Mouse (Mus musculus): ENCODE results near the gene Tmx2. TPM values are rescaled to one million over a fixed set of nuclear protein-coding genes. Genes with fewer than 3 reads are reported as not detected.
A peak's percentile ranks its signal among the peaks of the same experiment; 100 is the strongest.
"Not testable (repeated sequence)": the region's sequence is repeated elsewhere in the genome, so short reads cannot be mapped to it uniquely, and the experiment has no call there.

Gene Tmx2
- 186 and 196 TPM in 2 replicates for polyA plus RNA-seq (2016; fragmentation: Nextera tagmentation; extraction: Ambion mirVana)

- peak within 1 kb of the TSS; percentile 99 for H3K4me3 ChIP-seq
- peaks cover 52% of the 10 kb centered on the region for H3K36me3 ChIP-seq
- H3K27ac ChIP-seq (replicated peaks), result peak within 1 kb of the TSS; percentile 91
- no peak for DNase-seq (ENCODE audit: low spot score)
- WGBS, result 24% methylated on average over 8 of the region's 8 CpGs
- H3K27me3 ChIP-seq (ENCODE audit: low read depth, poor library complexity, severe bottlenecking), result no peaks in the 10 kb centered on the region
- no peaks in the 10 kb centered on the region for H3K9me3 ChIP-seq (replicated peaks)
- peaks cover 24% of the 10 kb centered on the region for H3K4me1 ChIP-seq
Measured at GRCm38 (mm10) chr2:84679016-84679415, at the start of gene Tmx2. Tmx2 (minus strand) TSS chr2:84679140.

DNA sequence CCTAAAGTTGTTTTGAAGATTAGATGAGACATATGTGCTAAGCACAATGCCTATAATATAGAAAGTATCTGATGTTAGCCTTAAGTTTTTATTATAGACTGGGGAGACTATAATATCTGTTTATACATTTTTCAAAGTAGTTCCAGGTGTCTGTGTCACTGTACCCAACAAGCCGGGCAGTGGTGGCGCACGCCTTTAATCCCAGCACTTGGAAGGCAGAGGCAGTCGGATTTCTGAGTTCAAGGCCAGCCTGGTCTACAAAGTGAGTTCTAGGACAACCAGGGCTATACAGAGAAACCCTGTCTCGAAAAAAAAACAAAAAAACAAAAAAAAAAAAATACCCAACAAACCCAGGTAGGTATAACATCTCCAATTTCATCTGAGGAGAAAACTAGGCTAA is 49.3 kb upstream of the Tmx2 start:
- H3K27ac ChIP-seq (replicated peaks); H3K4me3 ChIP-seq; H3K9me3 ChIP-seq (replicated peaks); H3K27me3 ChIP-seq (ENCODE audit: low read depth, poor library complexity, severe bottlenecking); DNase-seq (ENCODE audit: low spot score): not testable (repeated sequence)
- WGBS, result 80% methylated on average over 5 of the region's 5 CpGs
- Histone ChIP-seq H3K4me1 (peaks cover 30% of the 10 kb centered on the region), H3K36me3 (peaks cover 28% of the 10 kb centered on the region)

GRCm38 (mm10) chr2:84727172-84727858 is 48.4 kb upstream of the Tmx2 start, which contains the start of gene Clp1:
Clp1 (minus strand) TSS chr2:84727350.
- H3K4me1 ChIP-seq, result peaks cover 29% of the 10 kb centered on the region
- under 1% methylated on average over 39 of the region's 39 CpGs for WGBS
- H3K4me3 ChIP-seq, result peak within 1 kb of the TSS; percentile 74
- peaks cover 34% of the 10 kb centered on the region for H3K36me3 ChIP-seq
- H3K9me3 ChIP-seq (replicated peaks), result no peaks in the 10 kb centered on the region
- DNase-seq (ENCODE audit: low spot score), result peak; percentile 97
- peak within 1 kb of the TSS; percentile 82 for H3K27ac ChIP-seq (replicated peaks)
- no peaks in the 10 kb centered on the region for H3K27me3 ChIP-seq (ENCODE audit: low read depth, poor library complexity, severe bottlenecking)

GRCm38 (mm10) chr2:84726716-84727115 is 47.8 kb upstream of the Tmx2 start:
- 4% methylated on average over 9 of the region's 9 CpGs for WGBS
- no peaks in the 10 kb centered on the region for H3K27me3 ChIP-seq (ENCODE audit: low read depth, poor library complexity, severe bottlenecking)
- H3K27ac ChIP-seq (replicated peaks), result peak overlapping the region; percentile 82
- H3K36me3 ChIP-seq, result peaks cover 40% of the 10 kb centered on the region
- H3K4me3 ChIP-seq, result peak overlapping the region; percentile 74
- H3K9me3 ChIP-seq (replicated peaks), result no peaks in the 10 kb centered on the region
- DNase-seq (ENCODE audit: low spot score), result no peak
- peaks cover 29% of the 10 kb centered on the region for H3K4me1 ChIP-seq

DNA sequence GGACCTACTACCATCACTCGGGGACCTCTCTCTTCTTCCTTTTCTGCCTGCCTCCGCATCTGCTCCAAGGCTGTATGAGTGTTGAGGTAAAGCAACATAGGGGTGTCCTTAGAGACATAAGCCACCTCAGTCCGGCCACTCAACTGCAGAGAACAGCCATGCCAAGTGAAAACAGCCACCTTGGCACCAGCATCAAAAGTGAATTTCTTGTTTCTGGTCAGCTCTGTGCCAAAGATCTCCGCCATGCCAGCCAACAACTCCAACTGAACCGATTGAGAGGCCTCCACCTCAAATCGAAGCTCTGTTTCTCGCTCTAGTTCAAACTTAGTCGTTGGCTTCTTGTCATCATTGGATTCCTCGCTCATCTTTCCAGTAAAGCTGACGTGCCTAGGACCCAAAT is 46.8 kb upstream of the Tmx2 start:
- Histone ChIP-seq H3K27ac (replicated peaks) (no peak overlapping the region), H3K36me3 (peaks cover 48% of the 10 kb centered on the region), H3K4me1 (peaks cover 29% of the 10 kb centered on the region), H3K27me3 (ENCODE audit: low read depth, poor library complexity, severe bottlenecking) (no peaks in the 10 kb centered on the region), H3K9me3 (replicated peaks) (no peaks in the 10 kb centered on the region), H3K4me3 (peak overlapping the region; percentile 74)
- WGBS, result 92% methylated on average over 10 of the region's 10 CpGs
- no peak for DNase-seq (ENCODE audit: low spot score)

DNA sequence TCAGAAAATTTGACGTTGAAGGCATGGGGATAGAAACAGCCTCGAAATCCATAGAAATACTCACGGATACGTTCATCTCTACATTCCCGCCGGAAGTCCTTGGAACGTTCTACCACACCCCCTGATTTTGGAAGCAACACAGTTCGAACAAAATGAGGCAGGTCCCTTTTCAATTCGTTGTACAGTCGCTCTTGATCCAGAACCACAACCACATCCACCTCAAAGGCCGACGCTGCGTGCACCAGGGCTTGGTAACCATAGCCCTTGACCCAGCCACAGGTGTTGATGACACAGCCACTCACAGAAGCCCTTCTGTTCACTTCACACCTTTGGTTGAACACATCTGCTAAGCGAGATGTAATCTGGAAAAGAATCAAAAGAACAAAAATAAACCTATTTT is 44.9 kb upstream of the Tmx2 start:
- no peaks in the 10 kb centered on the region for H3K27me3 ChIP-seq (ENCODE audit: low read depth, poor library complexity, severe bottlenecking)
- no peaks in the 10 kb centered on the region for H3K9me3 ChIP-seq (replicated peaks)
- peaks cover 29% of the 10 kb centered on the region for H3K4me1 ChIP-seq
- WGBS, result 94% methylated on average over 14 of the region's 14 CpGs
- no peak for DNase-seq (ENCODE audit: low spot score)
- H3K36me3 ChIP-seq, result peaks cover 48% of the 10 kb centered on the region
- no peak overlapping the region for H3K27ac ChIP-seq (replicated peaks)
- H3K4me3 ChIP-seq, result no peak overlapping the region

- H3K4me3 ChIP-seq, result no peak overlapping the region
- no peak for DNase-seq (ENCODE audit: low spot score)
- H3K9me3 ChIP-seq (replicated peaks), result no peaks in the 10 kb centered on the region
- no peaks in the 10 kb centered on the region for H3K27me3 ChIP-seq (ENCODE audit: low read depth, poor library complexity, severe bottlenecking)
- H3K36me3 ChIP-seq, result peaks cover 48% of the 10 kb centered on the region
- WGBS, result 94% methylated on average over 3 of the region's 3 CpGs
- H3K4me1 ChIP-seq, result peaks cover 24% of the 10 kb centered on the region
- no peak overlapping the region for H3K27ac ChIP-seq (replicated peaks)
Measured at GRCm38 (mm10) chr2:84721182-84721581, 42.2 kb upstream of the Tmx2 start.

DNA sequence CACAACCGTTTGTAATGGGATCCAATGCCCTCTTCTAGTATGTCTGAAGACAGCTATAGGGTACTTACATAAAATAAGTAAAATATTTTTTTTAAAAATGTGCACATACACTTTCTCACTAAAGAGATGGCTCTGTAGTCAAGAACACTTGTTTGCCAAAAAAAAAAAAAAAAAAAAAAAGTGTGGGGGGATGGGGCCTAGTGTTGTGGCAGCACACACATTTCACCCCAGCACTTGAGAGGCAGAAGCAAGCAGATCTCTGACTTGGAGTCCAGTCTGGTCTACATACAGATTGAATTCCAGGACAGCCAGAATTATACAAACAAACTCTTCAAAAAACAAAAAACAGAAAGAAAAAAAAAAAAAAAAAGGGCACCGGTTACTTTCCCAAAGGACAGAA is 41.8 kb upstream of the Tmx2 start:
- WGBS, result 92% methylated on average over 2 of the region's 2 CpGs
- no peak overlapping the region for H3K27ac ChIP-seq (replicated peaks)
- peaks cover 46% of the 10 kb centered on the region for H3K36me3 ChIP-seq
- H3K27me3 ChIP-seq (ENCODE audit: low read depth, poor library complexity, severe bottlenecking), result no peaks in the 10 kb centered on the region
- H3K4me1 ChIP-seq, result peaks cover 23% of the 10 kb centered on the region
- H3K9me3 ChIP-seq (replicated peaks), result no peaks in the 10 kb centered on the region
- H3K4me3 ChIP-seq, result no peak overlapping the region
- DNase-seq (ENCODE audit: low spot score), result no peak

- Histone ChIP-seq H3K4me3 (no peak overlapping the region), H3K36me3 (peaks cover 16% of the 10 kb centered on the region), H3K27ac (replicated peaks) (no peak overlapping the region), H3K9me3 (replicated peaks) (no peaks in the 10 kb centered on the region), H3K27me3 (ENCODE audit: low read depth, poor library complexity, severe bottlenecking) (no peaks in the 10 kb centered on the region), H3K4me1 (peaks cover 29% of the 10 kb centered on the region)
- WGBS, result 91% methylated on average over 4 of the region's 4 CpGs
- DNase-seq (ENCODE audit: low spot score), result no peak
Measured at GRCm38 (mm10) chr2:84717357-84717756, 38.4 kb upstream of the Tmx2 start.

GRCm38 (mm10) chr2:84716423-84717355 is 37.7 kb upstream of the Tmx2 start:
- WGBS, result 40% methylated on average over 9 of the region's 9 CpGs
- peaks cover 29% of the 10 kb centered on the region for H3K4me1 ChIP-seq
- H3K9me3 ChIP-seq (replicated peaks), result no peaks in the 10 kb centered on the region
- peak overlapping the region; percentile 96 for H3K27ac ChIP-seq (replicated peaks)
- no peaks in the 10 kb centered on the region for H3K27me3 ChIP-seq (ENCODE audit: low read depth, poor library complexity, severe bottlenecking)
- peak overlapping the region; percentile 96 for H3K4me3 ChIP-seq
- peaks cover 11% of the 10 kb centered on the region for H3K36me3 ChIP-seq
- no peak for DNase-seq (ENCODE audit: low spot score)

DNA sequence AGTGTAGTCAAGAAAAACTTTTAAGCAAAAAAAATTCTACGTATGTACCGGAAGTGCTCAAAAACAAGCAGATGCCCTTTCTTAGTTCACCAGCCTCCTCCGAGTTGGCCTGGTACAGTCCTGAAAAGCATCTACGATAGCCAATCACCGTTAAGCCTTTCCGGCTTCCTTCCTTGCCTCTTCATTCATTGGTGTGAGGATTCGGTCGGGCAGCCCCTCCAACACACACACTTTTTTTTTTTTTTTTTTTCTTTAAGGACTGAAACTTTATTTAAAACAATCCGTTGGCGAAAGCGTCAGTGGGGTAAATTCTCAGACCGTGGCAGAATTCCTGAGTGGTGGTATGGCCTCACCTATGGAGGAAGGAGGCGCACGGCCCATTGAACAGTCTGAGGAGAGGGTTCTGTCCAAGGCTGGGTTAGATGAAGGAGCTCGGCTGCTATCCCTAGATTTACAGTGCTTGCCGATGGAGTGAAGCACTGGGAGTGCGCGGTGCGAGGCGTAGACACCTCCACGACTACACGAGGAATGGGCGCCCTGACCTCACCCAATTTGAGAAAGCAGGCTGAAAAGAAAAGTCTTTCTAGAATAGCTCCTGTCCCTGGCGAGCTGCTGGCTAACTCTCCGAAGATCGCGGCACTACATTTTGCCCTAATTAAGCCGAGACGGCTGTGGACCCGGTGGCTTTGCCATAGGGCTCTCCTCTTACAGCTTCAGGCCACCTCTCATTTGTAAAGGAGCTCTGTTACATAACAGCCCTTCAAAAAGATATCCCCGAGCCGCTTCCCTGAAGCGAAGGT is 36.8 kb upstream of the Tmx2 start:
- peak; percentile 63 for DNase-seq (ENCODE audit: low spot score)
- Histone ChIP-seq H3K4me3 (peak overlapping the region; percentile 96), H3K27me3 (ENCODE audit: low read depth, poor library complexity, severe bottlenecking) (no peaks in the 10 kb centered on the region), H3K36me3 (peaks cover 12% of the 10 kb centered on the region), H3K4me1 (peaks cover 29% of the 10 kb centered on the region), H3K27ac (replicated peaks) (peak overlapping the region; percentile 96), H3K9me3 (replicated peaks) (no peaks in the 10 kb centered on the region)
- under 1% methylated on average over 33 of the region's 33 CpGs for WGBS

- Histone ChIP-seq H3K27ac (replicated peaks) (peak within 1 kb of the TSS; percentile 96), H3K27me3 (ENCODE audit: low read depth, poor library complexity, severe bottlenecking) (no peaks in the 10 kb centered on the region), H3K9me3 (replicated peaks) (no peaks in the 10 kb centered on the region), H3K4me3 (peak within 1 kb of the TSS; percentile 96), H3K36me3 (peaks cover 19% of the 10 kb centered on the region), H3K4me1 (peaks cover 29% of the 10 kb centered on the region)
- peak; percentile 99 for DNase-seq (ENCODE audit: low spot score)
- under 1% methylated on average over 107 of the region's 107 CpGs for WGBS
Measured at GRCm38 (mm10) chr2:84714811-84715561, 36.0 kb upstream of the Tmx2 start, which contains the start of gene Zdhhc5. Zdhhc5 (minus strand) TSS chr2:84715180.

Data from midbrain, embryonic 10.5 days (tissue).